Mouse (Mus musculus): Measurements from ENCODE around the gene Polr3g.
"Not testable (repeated sequence)": the region's sequence is repeated elsewhere in the genome, so short reads cannot be mapped to it uniquely, and the experiment has no call there.

The Polr3g gene

DNA sequence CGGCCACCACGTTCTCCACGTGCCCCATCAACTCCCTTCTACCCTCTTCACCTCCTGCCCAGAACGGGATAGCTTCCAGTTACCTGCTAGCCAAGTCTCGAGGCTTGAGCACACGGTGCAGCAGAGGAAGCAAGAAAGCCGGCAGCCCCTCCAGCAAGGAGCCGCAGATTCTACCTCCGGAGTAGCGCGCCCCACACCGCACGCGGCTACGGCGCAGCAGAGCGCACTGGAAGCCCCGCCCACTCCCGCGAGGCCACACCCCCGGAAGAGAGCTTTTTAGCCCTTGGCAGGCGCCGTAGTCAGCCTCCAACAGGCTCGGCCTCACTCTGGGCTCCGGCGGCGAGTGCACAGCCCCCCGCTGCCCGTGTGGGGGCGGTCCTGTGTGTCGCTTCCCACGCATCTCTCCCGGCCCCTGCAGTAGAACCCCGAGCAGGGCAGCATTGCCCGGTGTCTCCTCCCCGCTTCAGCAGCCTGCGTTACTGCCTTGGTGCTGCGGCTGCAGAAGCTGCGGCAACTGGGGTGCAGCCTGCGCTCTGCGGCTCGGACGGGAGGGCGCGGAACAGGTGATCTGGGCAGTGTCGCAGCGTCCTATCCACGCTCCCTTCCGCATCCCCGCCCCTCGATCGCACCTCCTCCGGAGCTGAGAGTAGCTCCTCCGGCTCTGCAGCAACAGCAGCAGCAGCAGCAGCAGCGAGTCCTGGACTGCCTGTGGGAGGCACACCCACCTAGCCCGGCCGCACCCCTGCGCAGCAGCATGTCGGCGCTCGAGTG is at the start of gene Polr3g, which contains the start of gene Mblac2:
Gene Polr3g, minus strand, starts transcription at position 239 of the 771 bp plus-strand sequence.
Gene Mblac2, plus strand, starts transcription at position 567 of the 771 bp plus-strand sequence.
- peak; percentile 96 for DNase-seq

- peak; percentile 42 to 75 for DNase-seq
Observed at GRCm38 (mm10) chr13:81760379-81760778, 49.6 kb upstream of the Polr3g start.

DNA sequence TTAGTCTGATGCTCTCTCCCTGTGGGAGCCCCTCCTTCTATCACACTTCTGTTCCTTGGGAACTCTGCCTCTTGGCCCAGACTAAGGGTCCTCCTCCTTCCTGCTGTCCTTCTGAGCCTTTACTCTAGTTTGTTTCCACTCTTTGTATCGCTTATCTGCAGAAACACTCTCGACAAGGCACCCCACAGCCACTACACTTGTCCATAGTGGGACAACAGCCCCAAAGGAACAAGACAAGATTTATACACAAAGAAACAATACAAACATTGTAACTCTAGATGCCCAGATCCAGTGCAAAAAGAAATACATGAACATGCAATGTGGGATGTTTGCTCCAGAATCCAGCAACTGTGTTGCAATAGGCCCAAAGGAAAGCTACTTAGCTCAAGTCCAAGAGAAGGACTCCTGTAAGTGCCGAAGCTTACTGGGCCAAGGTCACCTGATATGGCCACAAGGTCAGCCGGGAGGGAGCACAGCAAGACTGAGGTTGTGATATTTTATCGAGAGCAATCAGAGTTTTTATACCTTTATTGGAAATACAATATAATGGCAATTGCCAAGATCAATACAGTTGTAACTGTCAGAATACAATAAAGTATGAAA is 46.3 kb upstream of the Polr3g start:
- no peak for DNase-seq

DNA sequence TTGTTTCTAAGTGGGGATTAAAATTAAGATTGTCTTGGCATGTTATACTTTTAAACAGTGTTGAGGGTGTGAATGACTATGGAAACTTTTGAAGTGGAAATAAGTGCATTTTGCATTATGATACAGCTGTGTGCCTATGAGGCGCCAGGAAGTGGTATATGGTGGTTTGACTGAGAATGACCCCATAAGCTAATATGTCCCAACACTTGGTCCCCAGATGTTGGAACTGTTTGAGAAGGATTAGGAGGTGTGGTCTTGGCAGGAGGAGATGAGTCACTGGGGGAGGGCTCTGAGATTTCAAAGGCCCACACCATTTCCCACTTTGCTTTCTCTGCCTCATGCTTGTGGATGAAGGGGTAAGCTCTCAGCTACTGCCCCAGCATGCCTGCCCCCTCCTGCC is 44.5 kb upstream of the Polr3g start:
- no peak for DNase-seq

DNA sequence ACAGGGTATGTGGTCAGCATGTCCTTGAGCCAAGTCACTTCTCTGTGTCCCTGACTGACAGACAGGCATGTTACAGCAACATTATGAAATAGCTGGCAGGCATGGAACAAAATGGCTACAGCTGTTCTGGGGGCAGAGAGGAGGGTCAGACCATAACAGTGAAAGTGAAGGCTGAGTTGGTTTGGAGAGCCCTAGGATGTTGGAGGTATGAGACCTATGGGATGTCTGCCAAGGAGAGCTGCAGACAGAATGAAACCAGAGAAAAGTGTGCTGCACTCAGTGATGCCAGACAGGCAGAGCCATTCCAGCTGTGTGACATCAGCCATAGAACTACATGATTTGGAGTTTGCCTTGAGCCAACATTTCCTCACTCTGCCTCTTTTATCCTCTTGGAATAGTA is 44.1 kb upstream of the Polr3g start:
- no peak for DNase-seq

- DNase-seq = no peak
Observed at GRCm38 (mm10) chr13:81744092-81744396, 33.2 kb upstream of the Polr3g start.

DNA sequence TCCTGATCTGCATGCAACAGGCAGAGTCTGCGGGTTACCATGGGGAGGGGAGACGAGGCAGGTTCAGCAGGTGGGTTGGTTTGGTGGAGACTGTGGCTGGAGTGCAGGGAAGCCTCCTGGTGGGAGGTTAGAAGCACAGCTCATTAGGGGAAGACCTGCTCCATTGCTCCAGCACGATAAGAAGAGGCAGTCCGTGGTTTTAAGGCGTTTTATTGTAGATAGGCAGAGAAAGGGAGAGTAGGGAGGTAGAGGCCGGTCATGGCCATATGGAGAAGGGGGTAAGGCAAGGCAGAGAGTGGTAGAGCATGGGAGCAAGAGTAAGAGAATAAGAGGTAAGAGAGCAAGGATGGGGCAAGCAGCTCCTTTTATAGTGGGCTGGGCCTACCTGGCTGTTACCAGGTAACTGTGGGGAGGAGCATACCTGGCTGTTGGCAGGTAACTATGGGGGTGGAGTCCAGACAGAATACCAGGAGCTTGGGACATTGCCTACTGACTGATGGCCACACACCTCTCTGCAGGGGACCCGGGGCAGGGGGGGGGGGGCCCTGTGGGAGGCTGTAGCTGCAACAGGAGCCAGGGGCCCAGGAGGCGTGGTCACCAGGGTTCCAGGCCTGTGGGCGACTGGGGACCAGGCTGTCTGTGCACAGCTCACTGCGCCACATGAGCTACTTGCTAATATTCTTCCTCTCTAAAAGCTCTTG is 32.7 kb upstream of the Polr3g start:
- DNase-seq = peak in 1 of 2 experiments; percentile 48

GRCm38 (mm10) chr13:81740898-81741297 is 30.1 kb upstream of the Polr3g start:
- DNase-seq = peak in 1 of 2 experiments; percentile 34

- no peak for DNase-seq
Observed at GRCm38 (mm10) chr13:81736606-81737005, 25.8 kb upstream of the Polr3g start.

- DNase-seq = no peak
Observed at GRCm38 (mm10) chr13:81730362-81730761, 19.5 kb upstream of the Polr3g start.

GRCm38 (mm10) chr13:81729102-81729501 is 18.3 kb upstream of the Polr3g start:
- no peak for DNase-seq

DNA sequence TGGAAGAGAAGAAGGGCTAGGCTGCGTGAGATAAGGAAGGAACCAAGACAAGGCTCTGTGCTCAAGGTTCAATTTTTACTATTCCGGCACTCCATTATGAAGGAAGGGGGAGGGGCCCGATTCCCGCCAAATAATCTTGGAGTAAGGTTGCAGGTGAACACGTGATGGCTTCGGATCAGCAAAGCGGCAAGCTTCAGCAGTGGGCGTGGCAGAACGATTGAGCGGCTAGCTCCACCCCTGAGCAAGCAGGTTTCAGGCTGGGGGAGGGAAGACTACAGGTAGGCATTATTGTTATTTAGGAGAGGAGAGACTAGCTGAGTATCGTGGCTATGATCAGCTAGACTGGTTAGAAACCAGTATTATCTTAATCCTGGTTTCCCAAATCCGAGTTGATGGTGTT is 17.3 kb upstream of the Polr3g start:
- not testable (repeated sequence) for DNase-seq

DNA sequence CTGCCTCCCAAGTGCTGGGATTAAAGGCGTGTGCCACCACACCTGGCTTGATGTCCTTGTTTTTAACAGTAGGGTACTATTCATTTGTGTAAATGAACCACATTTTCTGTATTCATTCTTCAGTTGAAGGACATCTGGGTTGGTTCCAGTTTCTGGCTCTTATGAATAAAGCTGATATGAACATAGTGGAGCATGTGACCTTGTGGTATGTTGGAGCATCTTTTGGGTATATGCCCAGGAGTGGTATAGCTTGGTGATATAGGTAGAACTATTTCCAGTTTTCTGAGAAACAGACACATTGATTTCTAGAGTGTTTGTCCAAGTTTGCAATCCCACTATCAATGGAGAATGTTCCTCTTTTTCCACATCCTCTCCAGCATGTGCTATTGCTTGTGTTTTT is 3.1 kb upstream of the Polr3g start:
- no peak for DNase-seq

DNA sequence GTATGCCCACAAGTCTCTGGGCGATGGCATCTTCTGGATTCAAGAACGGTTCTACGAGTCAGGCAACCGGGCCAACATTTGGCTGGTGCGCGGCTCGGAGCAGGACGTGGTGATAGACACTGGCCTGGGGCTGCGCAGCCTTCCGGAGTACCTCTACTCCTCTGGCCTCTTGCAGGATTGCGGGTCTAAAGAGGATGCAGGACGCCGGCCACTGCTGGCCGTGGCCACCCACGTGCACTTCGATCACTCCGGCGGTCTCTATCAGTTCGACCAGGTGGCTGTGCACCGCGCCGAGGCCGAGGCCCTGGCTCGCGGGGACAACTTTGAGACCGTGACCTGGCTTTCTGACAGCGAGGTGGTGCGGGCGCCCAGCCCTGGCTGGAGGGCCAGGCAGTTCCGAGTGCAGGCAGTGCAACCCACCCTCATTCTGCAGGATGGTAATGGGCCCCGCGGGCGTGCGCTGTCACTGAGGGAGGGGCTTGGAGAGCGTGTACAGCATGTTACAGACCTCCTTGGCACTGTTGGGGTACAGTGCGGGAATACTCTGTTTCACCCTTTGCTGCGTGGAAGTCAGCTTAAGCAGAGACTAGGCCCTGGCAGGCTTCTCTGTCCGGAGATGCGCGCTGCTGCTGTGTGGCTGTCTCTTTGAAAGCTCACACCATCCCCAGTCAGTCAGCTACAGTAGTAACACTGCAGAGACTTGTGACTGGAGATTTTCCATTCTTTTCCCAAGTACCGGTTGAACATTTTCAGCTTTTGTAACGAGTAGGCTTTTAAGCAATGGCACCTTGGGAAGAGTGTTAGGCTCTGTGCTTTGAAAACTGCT is 946 bp upstream of the Polr3g start:
- DNase-seq = peak in 1 of 2 experiments; percentile 34

DNA sequence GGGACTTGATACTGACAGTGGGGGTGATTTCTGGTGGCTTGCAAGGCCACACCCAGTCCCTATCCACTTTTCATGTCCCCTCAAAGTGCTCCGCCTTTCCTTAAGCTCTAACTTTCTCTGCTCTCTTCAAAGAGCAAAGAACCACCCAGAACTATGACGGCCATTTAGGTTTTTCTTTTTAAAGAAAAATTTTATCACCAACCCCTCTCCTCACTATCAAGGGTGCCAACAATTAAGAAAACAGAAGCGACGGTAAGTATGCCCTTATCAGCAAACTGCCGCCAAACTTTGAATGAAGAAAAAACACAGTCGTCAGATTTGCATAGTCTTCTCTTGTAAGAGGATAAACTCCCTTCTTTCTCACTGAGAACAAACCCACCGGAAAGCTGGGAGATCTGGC is 547 bp downstream of the Polr3g start:
- no peak for DNase-seq

DNA sequence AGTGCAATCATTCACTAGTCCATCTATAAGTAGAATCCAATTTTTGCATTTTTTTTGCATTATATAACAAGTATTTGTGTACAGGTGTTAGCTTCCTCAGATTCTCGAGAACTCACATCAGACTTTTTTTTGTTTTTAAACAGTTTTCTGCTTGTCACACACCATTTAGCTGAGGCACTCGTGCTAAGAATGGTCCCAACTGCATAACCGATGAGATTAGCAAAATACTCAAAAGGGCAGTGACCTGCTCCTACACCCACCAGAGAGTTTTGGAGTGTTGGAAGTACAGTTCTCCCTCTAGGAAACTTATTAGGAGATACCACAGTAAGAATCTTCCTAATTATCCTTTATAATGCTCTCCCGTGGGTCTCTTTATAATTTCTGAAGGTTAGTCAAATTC is 1.0 kb downstream of the Polr3g start:
- DNase-seq = no peak

- DNase-seq = no peak
Observed at GRCm38 (mm10) chr13:81706311-81706710, 4.5 kb downstream of the Polr3g start.

GRCm38 (mm10) chr13:81703621-81704020 is 7.2 kb downstream of the Polr3g start:
- DNase-seq = no peak

DNA sequence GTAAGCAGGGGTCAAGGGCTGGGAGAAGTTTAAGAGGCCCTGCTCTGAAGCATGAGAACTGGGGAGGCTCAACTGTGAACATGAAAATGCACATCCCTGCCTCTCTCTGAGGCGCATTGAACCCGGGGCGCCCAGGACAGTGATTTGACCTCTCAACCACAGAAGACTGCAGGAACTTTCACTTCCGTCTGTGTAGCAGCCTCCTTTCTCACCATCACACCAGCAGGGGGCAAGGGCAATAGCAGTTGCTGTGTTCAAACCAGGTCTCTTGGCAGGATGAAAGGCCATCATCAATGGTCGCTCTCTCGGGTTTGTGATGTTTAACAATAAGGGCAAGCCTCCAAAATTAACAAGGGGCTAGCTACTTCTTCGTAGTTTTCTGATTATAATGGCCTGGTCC is 7.7 kb downstream of the Polr3g start:
- no peak for DNase-seq

GRCm38 (mm10) chr13:81694446-81694845 is 16.4 kb downstream of the Polr3g start:
- peak in 1 of 2 experiments; percentile 37 for DNase-seq

- DNase-seq = peak in 1 of 2 experiments; percentile 35
Observed at GRCm38 (mm10) chr13:81691606-81692005, 19.2 kb downstream of the Polr3g start.

GRCm38 (mm10) chr13:81690477-81690876 is 20.3 kb downstream of the Polr3g start:
- no peak for DNase-seq

DNA sequence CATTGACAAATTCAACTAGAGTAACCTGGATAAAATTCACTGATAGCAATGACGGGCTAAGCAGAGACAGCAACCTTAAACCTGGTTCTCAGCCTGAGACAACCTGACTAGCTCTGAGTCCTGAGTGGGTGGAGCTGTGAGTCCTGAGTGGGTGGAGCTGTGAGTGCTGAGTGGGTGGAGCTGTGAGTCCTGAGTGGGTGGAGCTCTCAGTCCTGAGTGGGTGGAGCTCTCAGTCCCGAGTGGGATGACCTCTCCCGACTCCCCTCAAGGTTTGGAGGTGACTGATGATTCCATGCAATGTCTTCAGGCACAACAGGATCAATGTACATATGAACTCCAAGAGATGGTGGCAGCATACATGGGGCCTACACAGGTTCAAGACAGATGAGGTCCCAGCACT is 21.2 kb downstream of the Polr3g start:
- no peak for DNase-seq

All from kidney, postnatal 25 days (tissue).